In genomic region chr1:64097640-64098287, GRCm38 (mm10) we compare ENCODE assay signal across 9 mouse cellular contexts. TPM values are rescaled to one million over a fixed set of nuclear protein-coding genes. Genes with fewer than 3 reads are reported as not detected.
A peak's percentile ranks its signal among the peaks of the same experiment; 100 is the strongest.
DNase-seq lines count a peak whose midpoint lies in the region; ATAC-seq lines count a peak whose summit lies in the region.
"Had no signal": no experiment of that assay in that cellular context is flagged by ENCODE, and none has a peak within 500 bp of the region (broad histone marks: within the 10 kb centered on the region; RNA-seq: fewer than 3 reads in every experiment).

No protein-coding gene starts in this region.

- H3K4me1 ChIP-seq in neural tube, embryonic 12.5 days: peaks cover 16% of the 10 kb centered on the region
- H3K4me1 ChIP-seq in neural tube, embryonic 15.5 days: peaks cover 13% of the 10 kb centered on the region

- H3K9ac ChIP-seq in neural tube, embryonic 12.5 days: no peak overlapping the region
- H3K9ac ChIP-seq in neural tube, embryonic 15.5 days (replicated peaks): no peak overlapping the region

- H3K27ac ChIP-seq in neural tube, embryonic 12.5 days: no peak overlapping the region
- no peak overlapping the region for H3K27ac ChIP-seq in neural tube, embryonic 15.5 days (replicated peaks)

- peak; percentile 29 to 61 for DNase-seq in adrenal gland, adult (ENCODE audit: inconsistent age in 2 of 2, low spot score in 1 of 2)
- DNase-seq in adrenal gland, postnatal 10 days: no peak
- DNase-seq in liver: peak; percentile 39
- DNase-seq in right cerebral cortex, postnatal 36 days (ENCODE audit: low spot score in 2 of 2): no peak
- no peak for DNase-seq in spleen, postnatal 4 days (ENCODE audit: low spot score in 2 of 2)
- no peak for DNase-seq in ovary, postnatal 14 days (ENCODE audit: low spot score)

- no peak for ATAC-seq in neural tube, embryonic 12.5 days (ENCODE audit: low FRiP score, low read depth)
- no peak for ATAC-seq in neural tube, embryonic 15.5 days (ENCODE audit: low FRiP score)

- H3K9me3 ChIP-seq in neural tube, embryonic 12.5 days: no peaks in the 10 kb centered on the region
- no peaks in the 10 kb centered on the region for H3K9me3 ChIP-seq in neural tube, embryonic 15.5 days (replicated peaks)
- H3K9me3 ChIP-seq: megakaryocyte, embryonic 14.5 days had no signal

- 75% methylated on average over 6 of the region's 6 CpGs for WGBS in neural tube, embryonic 12.5 days
- WGBS in neural tube, embryonic 15.5 days: 74% methylated on average over 6 of the region's 6 CpGs

- H3K4me2 ChIP-seq in neural tube, embryonic 12.5 days (replicated peaks): 0 out of 2 replicates have a peak overlapping the region, but pooled peaks have one; percentile 9
- no peak overlapping the region for H3K4me2 ChIP-seq in neural tube, embryonic 15.5 days

- no peaks in the 10 kb centered on the region for H3K27me3 ChIP-seq in neural tube, embryonic 12.5 days (replicated peaks)
- H3K27me3 ChIP-seq in neural tube, embryonic 15.5 days (replicated peaks): no peaks in the 10 kb centered on the region
- H3K27me3 ChIP-seq: megakaryocyte, embryonic 14.5 days had no signal

- no peaks in the 10 kb centered on the region for H3K36me3 ChIP-seq in neural tube, embryonic 12.5 days
- no peaks in the 10 kb centered on the region for H3K36me3 ChIP-seq in neural tube, embryonic 15.5 days

- no peak overlapping the region for H3K4me3 ChIP-seq in neural tube, embryonic 12.5 days
- no peak overlapping the region for H3K4me3 ChIP-seq in neural tube, embryonic 15.5 days (replicated peaks)
- H3K4me3 ChIP-seq: megakaryocyte, embryonic 14.5 days had no signal

RNA-seq across cellular contexts. Expression of gene Klf7, which starts 24.3 kb away (rescaled TPM):
- 10 to 100 TPM; 15.9 to 21.8 TPM for total RNA-seq in adrenal gland, postnatal 10 days (2021)
- 56.7 and 59.4 TPM in 2 replicates for polyA plus RNA-seq in neural tube, embryonic 12.5 days (2016; fragmentation: Nextera tagmentation; extraction: Ambion mirVana)
- polyA plus RNA-seq in neural tube, embryonic 15.5 days (2015; fragmentation: Nextera tagmentation; extraction: Ambion mirVana): 69.6 and 82.2 TPM in 2 replicates

Comparison
In these comparisons a context has a peak if more than half of its experiments do, and no peak if none do; other contexts are left out.
1. DNase-seq: peak in adrenal gland, adult (2 of 2) and liver (single experiment); none in adrenal gland, postnatal 10 days (single experiment), right cerebral cortex, postnatal 36 days (0 of 2), spleen, postnatal 4 days (0 of 2) and ovary, postnatal 14 days (single experiment).